Mouse (Mus musculus) layer of hippocampus, adult 9-11 months (tissue): ENCODE results near the gene Coro2b.

Source experiments
- DNase-seq: peaks from one replicate; pipeline ENCODE4 v3.0.0; 2022

Coro2b gene

GRCm38 (mm10) chr9:62432261-62433060 is 104.4 kb downstream of the Coro2b start:
- DNase-seq = peak; percentile 39

GRCm38 (mm10) chr9:62430741-62431140 is 106.1 kb downstream of the Coro2b start:
- DNase-seq = peak; percentile 1

DNA sequence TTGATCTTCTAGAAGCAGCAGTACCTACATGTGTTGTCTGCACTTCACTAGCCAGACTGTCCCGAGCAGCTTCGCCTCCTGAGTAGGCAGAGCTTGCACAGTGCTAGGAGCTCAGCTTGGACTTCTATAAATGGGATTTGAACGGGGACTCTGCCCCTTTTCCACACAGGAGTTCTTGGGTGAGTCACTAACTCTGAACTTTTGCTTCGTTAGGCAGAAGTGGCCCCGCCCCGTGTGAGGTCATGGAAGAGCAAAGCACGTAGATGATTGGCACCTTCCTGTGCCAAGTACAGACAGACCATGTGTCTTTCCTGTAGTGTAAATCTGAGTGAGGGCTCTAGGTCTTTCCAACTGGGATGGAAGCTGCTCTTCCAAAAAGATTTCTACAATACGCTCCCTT is 109.8 kb downstream of the Coro2b start:
- peak; percentile 1 for DNase-seq

GRCm38 (mm10) chr9:62426531-62426930 is 110.3 kb downstream of the Coro2b start:
- DNase-seq = peak; percentile 1

DNA sequence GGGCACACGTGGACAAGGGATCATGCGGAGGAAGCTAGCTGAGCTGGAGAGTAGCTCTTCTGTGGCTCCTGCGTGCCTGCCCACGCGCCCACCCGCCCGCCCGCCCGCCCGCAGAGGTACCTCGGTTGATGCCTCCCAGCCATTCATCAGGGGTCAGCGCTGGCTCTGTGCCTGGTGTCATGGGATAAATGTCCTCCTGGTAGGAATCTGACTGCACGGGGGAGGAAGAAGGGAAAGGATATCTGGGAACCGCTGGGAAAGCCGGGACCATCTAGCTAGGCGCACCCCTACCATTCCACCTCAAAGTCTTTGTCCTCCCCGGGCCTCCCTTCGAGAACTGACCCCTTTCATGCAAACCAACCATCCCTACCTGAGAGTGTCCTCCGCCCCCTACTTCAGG is 110.8 kb downstream of the Coro2b start:
- DNase-seq = no peak

DNA sequence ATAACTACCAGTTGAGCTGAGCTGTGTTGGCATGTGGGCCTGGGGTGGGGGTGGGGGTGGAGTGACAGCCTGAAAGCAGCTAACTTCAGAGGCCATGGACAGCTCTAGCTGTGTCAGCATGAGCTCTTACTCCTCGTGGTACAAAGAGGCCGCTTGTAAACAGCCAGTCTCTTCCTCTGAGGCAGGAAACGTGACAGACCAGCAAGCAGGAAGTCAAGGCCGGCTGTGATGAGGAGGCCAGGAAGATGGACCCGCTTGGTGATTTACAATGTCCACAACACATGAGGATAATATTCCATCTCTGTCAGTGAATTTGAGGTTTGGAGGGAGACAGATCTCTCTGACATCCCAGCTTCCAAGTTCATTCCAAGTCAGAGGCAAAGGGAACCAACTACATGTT is 111.6 kb downstream of the Coro2b start:
- DNase-seq = no peak

- no peak for DNase-seq
These were observed 113.0 kb downstream of the Coro2b start for GRCm38 (mm10) chr9:62423871-62424270.

DNA sequence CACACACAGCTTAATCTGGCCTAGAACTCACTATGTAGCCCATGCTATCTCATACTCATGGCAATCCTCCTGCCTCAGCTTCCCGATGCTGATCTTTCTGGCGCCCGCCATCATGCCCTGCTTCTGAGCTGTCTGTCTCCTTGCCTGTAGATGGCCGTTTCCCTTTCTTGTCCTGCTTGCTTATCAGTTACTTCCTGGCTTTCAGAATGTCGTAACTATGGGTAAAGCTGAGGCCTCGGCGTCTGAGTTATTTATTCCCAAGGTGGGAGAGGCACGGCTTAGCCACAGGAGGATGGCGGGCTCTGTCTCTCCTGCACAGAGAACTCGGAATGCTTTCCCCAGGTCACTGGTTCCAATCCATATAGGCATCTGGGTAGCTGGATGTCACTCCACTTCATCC is 113.9 kb downstream of the Coro2b start:
- DNase-seq = peak; percentile 2

- peak; percentile 5 for DNase-seq
These were observed 114.9 kb downstream of the Coro2b start for GRCm38 (mm10) chr9:62421911-62422310.

DNA sequence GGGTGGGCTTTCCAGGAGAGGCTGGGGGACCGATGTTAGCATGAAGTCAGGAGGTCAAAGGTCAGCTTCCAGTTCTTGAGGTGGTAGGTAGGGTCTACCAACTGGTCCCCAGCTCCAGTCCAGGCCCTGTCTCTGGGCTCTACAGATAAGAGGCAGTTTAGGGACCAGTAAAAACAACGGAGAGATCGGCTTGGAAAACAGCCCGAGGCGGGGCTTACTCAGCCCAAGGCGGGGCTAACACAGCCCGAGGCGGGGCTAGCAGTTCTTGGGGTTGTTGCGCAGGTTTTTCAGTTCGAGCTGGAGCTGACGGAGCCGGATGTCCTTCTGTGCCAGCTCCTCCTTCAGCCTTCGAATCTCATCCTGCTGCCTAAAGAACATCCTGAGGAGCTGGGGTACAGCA is 115.8 kb downstream of the Coro2b start:
- peak; percentile 57 for DNase-seq

- DNase-seq = no peak
These were observed 116.5 kb downstream of the Coro2b start for GRCm38 (mm10) chr9:62420261-62420917.

- no peak for DNase-seq
These were observed 118.1 kb downstream of the Coro2b start for GRCm38 (mm10) chr9:62418742-62419141.

DNA sequence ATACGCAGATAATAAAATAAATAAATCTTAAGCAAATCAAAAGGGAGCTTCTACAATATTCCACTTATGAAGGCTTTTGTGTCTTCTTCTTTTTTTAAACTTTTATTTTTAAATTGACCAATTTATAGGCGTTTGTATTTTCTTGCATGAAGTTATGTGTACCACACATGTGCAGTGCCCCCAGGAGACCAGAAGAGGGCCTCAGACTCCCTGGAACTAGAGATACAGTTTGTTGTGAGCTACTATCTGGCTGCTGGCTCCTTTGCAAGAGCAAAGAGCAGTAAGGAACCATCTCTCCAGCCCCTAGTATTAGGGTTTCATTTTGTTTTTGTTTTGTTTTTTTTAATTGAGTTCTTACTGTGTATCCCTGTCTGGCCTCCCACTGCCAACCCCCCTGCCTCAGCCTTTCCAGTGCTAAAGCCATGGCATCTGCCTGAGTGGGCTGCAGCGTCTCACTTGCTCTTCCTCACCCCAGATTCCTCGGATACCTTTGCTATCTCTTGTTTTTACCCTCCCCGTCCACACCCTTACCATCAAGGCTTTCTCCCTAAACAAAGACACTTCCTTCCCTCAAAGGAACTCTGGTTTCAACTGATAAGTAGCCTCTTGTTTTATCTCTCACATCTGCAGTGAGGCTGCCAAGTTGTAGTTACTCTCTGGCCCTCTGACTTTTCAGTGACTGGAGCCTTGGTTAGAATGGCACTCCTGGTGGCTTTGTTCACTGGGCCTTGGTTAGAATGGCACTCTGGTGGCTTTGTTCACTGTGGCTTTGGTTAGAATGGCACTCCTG is 129.3 kb downstream of the Coro2b start:
- no peak for DNase-seq

- no peak for DNase-seq
These were observed 130.3 kb downstream of the Coro2b start for GRCm38 (mm10) chr9:62406423-62407013.

DNA sequence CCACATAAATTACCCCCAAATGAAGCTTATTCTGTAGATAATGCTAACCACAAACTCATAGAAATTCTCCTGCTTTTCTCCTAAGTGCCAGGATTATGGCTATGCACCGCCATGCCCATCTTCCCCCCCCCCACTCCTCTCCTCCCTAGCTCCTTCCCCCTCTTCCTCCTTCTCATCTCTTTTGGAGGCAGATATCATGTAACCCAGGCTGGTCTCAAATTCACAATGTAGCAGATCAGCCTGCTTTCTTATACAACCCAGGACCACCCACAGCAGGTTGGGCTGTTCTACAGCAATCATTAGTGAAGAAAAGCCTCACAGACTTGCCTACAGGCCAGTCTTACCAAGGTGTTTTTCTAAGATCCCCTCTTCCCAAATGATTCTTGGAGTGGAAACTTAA is 135.3 kb downstream of the Coro2b start:
- DNase-seq = no peak

- no peak for DNase-seq
These were observed 136.2 kb downstream of the Coro2b start for GRCm38 (mm10) chr9:62400531-62401170.

DNA sequence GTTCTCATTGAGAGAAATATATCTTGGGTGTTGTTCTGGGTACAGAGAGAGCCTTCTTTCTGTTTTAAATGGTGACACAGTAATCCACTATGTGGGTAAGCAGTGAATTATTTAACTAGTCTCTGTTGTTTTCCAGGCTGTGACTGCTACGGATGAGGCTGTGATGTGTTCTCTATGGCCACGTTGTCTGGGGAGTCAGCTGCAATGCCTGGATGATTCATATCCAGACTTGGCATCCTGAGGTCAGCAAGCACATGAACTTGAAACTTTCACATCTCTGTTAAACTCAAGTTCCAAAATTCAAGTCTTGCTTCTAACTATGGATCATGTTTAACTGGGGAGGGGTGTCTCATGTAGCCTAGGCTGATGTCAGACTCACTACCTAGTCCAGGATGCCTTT is 142.7 kb downstream of the Coro2b start:
- no peak for DNase-seq

- DNase-seq = no peak
These were observed 143.3 kb downstream of the Coro2b start for GRCm38 (mm10) chr9:62393531-62393930.

DNA sequence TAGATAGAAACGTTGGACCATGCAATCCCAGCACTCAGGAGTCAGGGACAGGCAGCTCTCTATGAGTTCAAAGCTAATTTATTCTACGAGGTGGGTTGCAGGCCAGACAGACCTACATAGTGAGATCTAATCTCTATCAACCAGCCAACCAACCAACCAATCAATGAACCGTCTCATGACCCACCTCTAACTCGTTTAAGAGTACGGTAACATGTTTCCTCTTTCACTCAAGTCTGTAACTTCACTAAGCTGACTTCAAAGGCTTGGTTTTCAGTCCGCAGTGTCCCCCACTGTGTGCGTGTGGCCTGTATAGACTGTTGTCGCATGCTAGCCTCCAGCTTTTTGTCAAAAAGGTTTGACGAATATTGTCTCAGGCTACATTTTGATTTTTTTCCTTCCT is 147.1 kb downstream of the Coro2b start:
- DNase-seq = no peak

DNA sequence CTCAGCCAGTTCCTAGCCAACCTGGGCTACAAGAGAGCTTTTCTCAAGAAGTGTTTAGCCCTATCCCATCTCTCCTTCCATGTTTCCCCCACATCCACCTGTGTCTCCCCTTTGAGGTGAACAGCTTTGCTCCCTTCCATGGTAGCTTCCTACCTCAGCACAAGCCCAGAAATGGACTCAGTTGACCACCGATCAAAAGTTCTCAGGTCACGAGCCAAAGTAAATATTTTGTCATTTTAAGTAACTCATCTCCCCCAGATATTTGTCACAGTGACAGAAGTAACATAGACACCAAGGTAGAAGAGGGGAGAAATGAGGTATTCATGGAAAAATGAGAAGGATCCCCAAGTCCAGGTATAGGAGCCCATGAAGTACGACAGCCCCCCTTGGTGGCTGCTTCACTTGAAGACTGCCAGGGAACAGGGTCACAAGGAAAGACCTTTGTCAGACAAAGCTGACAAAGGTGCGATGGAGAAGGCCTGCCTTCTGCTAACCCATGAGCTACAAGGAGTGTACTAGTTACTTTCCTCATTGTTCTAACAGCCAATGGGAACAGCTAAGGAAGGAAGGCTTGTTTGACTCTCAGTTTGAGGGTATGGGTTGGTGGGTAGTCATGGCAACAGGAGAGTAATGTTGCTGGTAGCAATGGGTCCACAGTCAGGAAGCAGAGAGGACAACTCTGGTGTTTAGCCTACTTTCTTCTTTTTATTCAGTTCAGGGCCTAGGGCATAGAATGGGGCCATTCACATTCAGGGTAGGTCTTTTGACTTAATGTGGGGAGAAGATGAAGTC is 150.9 kb downstream of the Coro2b start:
- DNase-seq = no peak

DNA sequence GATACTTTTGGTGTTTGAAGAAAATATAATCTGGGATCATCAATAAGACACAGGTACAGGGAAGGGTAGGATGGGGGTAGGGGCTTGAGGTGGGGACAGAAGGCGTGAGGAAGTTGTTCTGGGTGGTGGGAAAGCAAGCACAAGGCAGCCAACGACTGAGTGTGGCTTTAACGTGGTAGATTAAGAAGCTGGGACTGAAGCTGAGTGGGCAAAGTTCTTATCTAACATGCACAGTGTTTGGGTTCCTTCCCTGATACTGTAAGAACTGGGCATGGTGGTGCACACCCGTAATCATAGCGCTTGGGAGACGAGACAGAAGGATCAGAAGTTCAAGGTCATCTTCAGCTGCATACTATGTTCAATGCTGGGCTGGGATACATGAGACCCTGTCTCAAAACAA is 151.8 kb downstream of the Coro2b start:
- DNase-seq = no peak

DNA sequence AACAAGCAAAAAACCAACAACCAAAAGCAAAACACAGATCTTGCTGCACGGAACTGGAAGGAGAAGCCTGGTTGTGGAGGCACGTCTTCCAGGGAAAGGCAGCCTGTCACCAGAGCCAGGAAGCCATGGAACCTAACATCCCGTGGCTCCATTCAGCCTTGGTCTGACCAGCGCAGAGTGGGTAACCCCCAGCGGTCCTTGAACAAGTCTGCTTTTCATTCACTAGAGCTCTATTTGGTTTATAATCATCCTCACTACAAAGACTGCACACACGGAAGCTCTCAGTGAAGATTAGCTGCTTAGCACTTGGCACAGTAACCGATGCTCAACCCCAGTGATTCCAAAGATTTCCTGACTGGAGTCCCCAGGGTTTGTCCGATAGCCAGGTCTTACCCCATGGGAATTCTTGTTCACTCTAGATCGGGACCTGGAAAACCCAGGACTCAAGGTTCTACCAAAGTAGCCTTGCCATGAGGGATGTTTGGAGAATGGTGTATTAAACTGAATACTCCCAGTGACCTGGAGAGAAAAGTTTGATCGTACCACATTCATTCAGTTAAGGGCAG is 154.2 kb downstream of the Coro2b start:
- DNase-seq = no peak
